Mouse (Mus musculus) bone marrow macrophage, adult 2 months (primary cell): ENCODE data around the gene Dbx1.

Experiments used
- CTCF ChIP-seq: IDR thresholded peaks from 2 replicates; pipeline ENCODE4 v1.5.1; 2012; ENCODE audit warnings: low read depth, mild to moderate bottlenecking, low read length, moderate library complexity
- POLR2A ChIP-seq: IDR thresholded peaks from 2 replicates; pipeline ENCODE4 v1.6.1; 2012; ENCODE audit warnings: mild to moderate bottlenecking, low read depth, low read length, borderline replicate concordance

DNA sequence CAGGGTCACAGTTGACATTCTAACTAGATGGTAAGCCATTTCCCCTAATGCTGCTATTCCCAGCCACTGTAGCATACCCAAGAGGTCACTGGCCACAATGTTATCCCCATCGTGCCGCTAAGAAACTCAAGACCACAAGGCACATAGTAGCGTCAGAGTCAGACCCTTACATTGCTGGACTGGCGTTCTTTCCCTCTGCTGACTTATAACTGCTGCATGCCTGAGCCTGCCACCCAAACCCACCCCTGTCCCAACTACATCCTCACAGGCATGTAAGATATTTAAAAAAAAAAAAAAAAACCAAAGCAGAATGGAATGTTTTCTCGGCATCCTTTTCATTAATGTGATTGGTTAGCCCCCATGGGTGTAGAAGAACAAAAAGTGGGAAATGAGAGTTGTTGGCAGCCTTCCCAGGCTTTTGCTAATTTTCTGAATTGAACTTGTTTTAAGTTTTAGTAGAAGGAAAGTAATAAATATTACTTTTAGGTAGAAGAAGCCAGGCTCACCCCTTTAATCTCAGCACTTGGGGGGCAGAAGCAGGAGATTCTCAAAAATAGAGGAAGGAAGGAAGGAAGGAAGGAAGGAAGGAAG, 50.0 kb downstream of the Dbx1 start:
- no peak for TF ChIP-seq CTCF
- no peak for TF ChIP-seq POLR2A
